Mouse (Mus musculus) midbrain, postnatal 0 days (tissue): Measurements from ENCODE around the gene Trappc3. TPM values are rescaled to one million over a fixed set of nuclear protein-coding genes. Genes with fewer than 3 reads are reported as not detected.
A peak's percentile ranks its signal among the peaks of the same experiment; 100 is the strongest.

Experiments
- ATAC-seq: fragments of 200-750 bp; cut with Nextera tagmentation; 2 replicates; pipeline ENCODE4 v1.8.0; 2017; ENCODE audit warnings: moderate number of reproducible peaks, mild to moderate bottlenecking, moderate TSS enrichment, moderate library complexity; ENCODE audit not compliant: low FRiP score
- DNase-seq: peaks from one replicate; pipeline ENCODE4 v3.0.0-alpha.2; 2015; ENCODE audit warnings: low spot score
- H3K27ac ChIP-seq: fragments of 300-500 bp; sonication (generic); 2 replicates; pipeline ENCODE4 v1.5.1; 2014; ENCODE audit warnings: low read depth, mild to moderate bottlenecking, low read length, mixed read lengths
- H3K27me3 ChIP-seq: fragments of 300-500 bp; sonication (generic); 2 replicates; pipeline ENCODE4 v1.6.1; 2014; ENCODE audit warnings: low read length, control low read depth, mixed read lengths; ENCODE audit not compliant: insufficient read depth
- H3K36me3 ChIP-seq: fragments of 300-500 bp; sonication (generic); 2 replicates; pipeline ENCODE4 v1.6.1; 2014; ENCODE audit warnings: low read length, control low read depth, mixed read lengths; ENCODE audit not compliant: insufficient read depth
- H3K4me1 ChIP-seq: fragments of 300-500 bp; sonication (generic); 2 replicates; pipeline ENCODE4 v1.6.1; 2014; ENCODE audit warnings: mild to moderate bottlenecking, control low read depth, antibody characterized with exemption, low read length, mixed read lengths; ENCODE audit not compliant: insufficient read depth
- H3K4me2 ChIP-seq: fragments of 300-500 bp; sonication (generic); 2 replicates; pipeline ENCODE4 v1.6.1; 2014; ENCODE audit warnings: low read depth, mild to moderate bottlenecking, low read length, mixed read lengths; ENCODE audit not compliant: poor library complexity, severe bottlenecking
- H3K4me3 ChIP-seq: fragments of 300-500 bp; sonication (generic); 2 replicates; pipeline ENCODE4 v1.5.1; 2014; ENCODE audit warnings: low read depth, mild to moderate bottlenecking, low read length, moderate library complexity
- H3K9ac ChIP-seq: fragments of 300-500 bp; sonication (generic); replicated peaks from 2 replicates; pipeline ENCODE4 v1.6.1; 2014; ENCODE audit warnings: mild to moderate bottlenecking, low read length, moderate library complexity, mixed read lengths; ENCODE audit not compliant: poor library complexity, severe bottlenecking
- H3K9me3 ChIP-seq: fragments of 300-500 bp; sonication (generic); 2 replicates; pipeline ENCODE4 v1.6.1; 2016; ENCODE audit warnings: low read length, control low read depth
- CTCF ChIP-seq: IDR thresholded peaks from 2 replicates; pipeline ENCODE4 v1.5.1; 2016; ENCODE audit warnings: antibody characterized with exemption, mild to moderate bottlenecking
- WGBS: fragments of 180-500 bp; shearing (Covaris S2); extraction: QIAGEN DNeasy Blood & Tissue Kit; methylation state at CpG from one replicate; pipeline ENCODE4 v1.1.7; 2014; 5-methylcytosine and 5-hydroxymethylcytosine counted together
- polyA plus RNA-seq: library from polyadenylated mRNA; unstranded; fragments of >200 nt; fragmentation: Nextera tagmentation; extraction: Ambion mirVana; gene quantifications from 2 replicates; pipeline ENCODE4 v1.2.1, GENCODE M21; 2015
- total RNA-seq: library from RNA; depleted of rRNA; stranded (reverse); fragments of >200 nt; gene quantifications from 2 replicates; pipeline ENCODE4 v1.2.3, GENCODE M21; 2014; rRNA removed

Gene Trappc3
- total and polyA plus RNA-seq, 2 experiments from 2014 or later, result 121 to 186 TPM

DNA sequence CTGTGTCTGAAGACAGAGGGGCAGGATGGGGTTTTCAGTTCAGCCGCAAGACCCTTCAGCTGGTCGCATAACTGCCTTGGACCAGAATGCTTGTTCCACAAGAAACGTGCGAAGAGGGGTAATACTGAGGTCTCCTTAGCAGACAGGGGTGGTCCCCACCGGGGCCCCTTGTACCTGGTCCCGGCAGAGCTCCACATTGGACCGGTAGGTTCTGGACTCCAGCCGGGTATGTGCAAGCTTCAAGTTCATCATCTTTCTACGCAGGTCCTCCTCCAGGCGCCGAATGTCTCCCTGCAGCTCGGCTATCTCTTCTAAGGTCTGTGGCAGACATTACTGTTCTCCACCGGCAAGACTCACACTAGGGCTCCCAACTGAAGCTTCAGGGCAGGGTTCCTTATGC, 60.5 kb downstream of the Trappc3 start:
- Histone ChIP-seq H3K4me3 (no peak overlapping the region), H3K27me3 (no peaks in the 10 kb centered on the region), H3K9ac (no peak overlapping the region), H3K27ac (no peak overlapping the region), H3K9me3 (no peaks in the 10 kb centered on the region), H3K36me3 (peaks cover 12% of the 10 kb centered on the region), H3K4me1 (peaks cover 8% of the 10 kb centered on the region; the same call in 1 of the 2 replicates), H3K4me2 (no peak overlapping the region)
- WGBS, result 97% methylated on average over 13 of the region's 13 CpGs
- no peak for ATAC-seq
- TF ChIP-seq CTCF, result no peak
- DNase-seq, result no peak

DNA sequence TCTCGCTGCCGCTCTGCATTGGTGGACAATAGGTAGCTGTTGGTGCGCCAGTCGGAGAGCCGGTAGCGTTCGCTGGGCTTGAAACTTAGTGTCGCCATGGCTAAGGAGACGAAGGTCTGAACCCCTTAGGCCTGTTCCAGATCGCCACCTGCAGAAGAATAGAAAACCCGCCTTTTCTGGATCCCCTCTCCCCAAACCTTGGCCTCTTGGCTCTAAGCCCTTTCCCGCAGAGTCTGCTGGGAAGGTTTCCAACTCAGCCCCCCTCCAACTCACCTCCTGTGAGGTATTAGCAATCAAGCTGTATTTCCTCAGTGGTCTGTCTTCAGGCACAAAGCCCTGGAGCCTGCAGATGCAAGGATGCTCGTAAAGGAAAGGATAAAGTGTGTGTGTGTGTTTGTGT, 62.7 kb downstream of the Trappc3 start:
- Histone ChIP-seq H3K27ac (no peak overlapping the region), H3K4me2 (peak overlapping the region; percentile 24), H3K4me3 (no peak overlapping the region), H3K27me3 (no peaks in the 10 kb centered on the region), H3K4me1 (peaks cover 8% of the 10 kb centered on the region; the same call in 1 of the 2 replicates), H3K36me3 (no peaks in the 10 kb centered on the region), H3K9ac (no peak overlapping the region), H3K9me3 (no peaks in the 10 kb centered on the region)
- no peak for ATAC-seq
- no peak for TF ChIP-seq CTCF
- WGBS, result 29% methylated on average over 13 of the region's 13 CpGs
- DNase-seq, result peak; percentile 19

DNA sequence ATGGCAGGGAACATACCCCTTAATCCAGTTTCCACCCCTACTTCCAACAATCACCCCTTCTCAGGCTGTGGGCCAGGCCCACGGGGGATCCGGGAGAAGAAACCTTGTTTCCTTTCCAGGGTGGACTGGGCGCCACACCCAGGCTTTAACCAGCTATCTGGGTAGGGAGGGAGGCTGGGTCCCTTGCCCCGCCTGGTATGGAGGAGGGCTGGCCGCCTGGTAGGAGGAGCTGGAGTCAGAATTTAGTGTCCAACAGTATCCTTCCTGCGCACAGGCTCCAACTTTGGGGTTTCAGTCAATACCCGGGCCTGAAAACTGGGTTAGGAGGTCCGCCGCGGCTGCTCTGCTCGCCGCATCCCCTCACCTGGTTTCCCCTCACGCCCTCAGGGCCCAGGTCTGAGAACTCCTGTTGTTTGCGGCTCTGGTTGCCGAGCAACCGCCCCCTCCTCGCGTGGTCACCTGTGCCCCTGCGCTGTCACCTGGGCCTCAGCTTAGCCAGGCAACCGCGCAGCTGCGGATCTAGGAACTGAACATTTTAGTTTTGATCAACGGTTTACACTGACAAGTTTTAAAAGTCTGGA, 63.2 kb downstream of the Trappc3 start, which contains the start of gene Tekt2:
Tekt2 (minus strand) TSS at position 408 of the 581 bp plus-strand sequence.
- Histone ChIP-seq H3K9ac (no peak within 1 kb of the TSS), H3K27ac (no peak within 1 kb of the TSS), H3K9me3 (no peaks in the 10 kb centered on the region), H3K4me2 (peak within 1 kb of the TSS; percentile 24), H3K4me3 (no peak within 1 kb of the TSS), H3K4me1 (peaks cover 6% of the 10 kb centered on the region; the same call in 1 of the 2 replicates), H3K36me3 (no peaks in the 10 kb centered on the region), H3K27me3 (no peaks in the 10 kb centered on the region)
- TF ChIP-seq CTCF, result no peak
- DNase-seq, result peak; percentile 15
- no peak for ATAC-seq
- 12% methylated on average over 23 of the region's 23 CpGs for WGBS

Other genes with a start within 250 kb of the Trappc3 start
- gene Csf3r, start 237.8 kb upstream of the Trappc3 start, total RNA-seq, result 0.24 and 2.2 TPM in 2 replicates
- 0.34 and 0.60 TPM in 2 replicates for gene Csf3r, start 237.8 kb upstream of the Trappc3 start, polyA plus RNA-seq
- 53.8 and 73.2 TPM in 2 replicates for gene Mrps15, start 215.4 kb upstream of the Trappc3 start, total RNA-seq
- 137 and 151 TPM in 2 replicates for gene Mrps15, start 215.4 kb upstream of the Trappc3 start, polyA plus RNA-seq
- gene Oscp1, start 203.8 kb upstream of the Trappc3 start, total RNA-seq, result 19.1 and 34.3 TPM in 2 replicates
- gene Oscp1, start 203.8 kb upstream of the Trappc3 start, polyA plus RNA-seq, result 47.7 and 50.2 TPM in 2 replicates
- 27.0 and 28.6 TPM in 2 replicates for gene Lsm10, start 165.7 kb upstream of the Trappc3 start, total RNA-seq
- 47.7 and 49.3 TPM in 2 replicates for gene Lsm10, start 165.7 kb upstream of the Trappc3 start, polyA plus RNA-seq
- 18.0 and 21.2 TPM in 2 replicates for gene Stk40, start 158.4 kb upstream of the Trappc3 start, total RNA-seq
- 16.9 and 17.4 TPM in 2 replicates for gene Stk40, start 158.4 kb upstream of the Trappc3 start, polyA plus RNA-seq
- gene Eva1b, start 114.6 kb upstream of the Trappc3 start, total RNA-seq, result 8.5 and 12.3 TPM in 2 replicates
- 9.1 and 10.6 TPM in 2 replicates for gene Eva1b, start 114.6 kb upstream of the Trappc3 start, polyA plus RNA-seq
- 0.19 and 2.7 TPM in 2 replicates for gene Sh3d21, start 98.8 kb upstream of the Trappc3 start, total RNA-seq
- gene Sh3d21, start 98.8 kb upstream of the Trappc3 start, polyA plus RNA-seq, result 2.6 and 2.9 TPM in 2 replicates
- 119 and 162 TPM in 2 replicates for gene Thrap3, start 59.6 kb upstream of the Trappc3 start, total RNA-seq
- gene Thrap3, start 59.6 kb upstream of the Trappc3 start, polyA plus RNA-seq, result 81.6 and 94.8 TPM in 2 replicates
- 106 and 124 TPM in 2 replicates for gene Map7d1, start 6.0 kb upstream of the Trappc3 start, total RNA-seq
- 56.9 and 61.2 TPM in 2 replicates for gene Map7d1, start 6.0 kb upstream of the Trappc3 start, polyA plus RNA-seq
- 8.3 and 11.0 TPM in 2 replicates for gene Col8a2, start 24.5 kb downstream of the Trappc3 start, total RNA-seq
- 1.3 TPM in 2 replicates for gene Col8a2, start 24.5 kb downstream of the Trappc3 start, polyA plus RNA-seq
- gene Adprhl2, start 59.4 kb downstream of the Trappc3 start, total RNA-seq, result 61.9 and 73.5 TPM in 2 replicates
- 80.6 and 84.1 TPM in 2 replicates for gene Adprhl2, start 59.4 kb downstream of the Trappc3 start, polyA plus RNA-seq
- 5.0 and 6.3 TPM in 2 replicates for gene Tekt2, start 63.4 kb downstream of the Trappc3 start, total RNA-seq
- 19.1 and 19.9 TPM in 2 replicates for gene Tekt2, start 63.4 kb downstream of the Trappc3 start, polyA plus RNA-seq
- gene Ago3, start 167.2 kb downstream of the Trappc3 start, total RNA-seq, result 9.8 and 10.6 TPM in 2 replicates
- 9.4 and 11.8 TPM in 2 replicates for gene Ago3, start 167.2 kb downstream of the Trappc3 start, polyA plus RNA-seq
- 36.3 and 49.8 TPM in 2 replicates for gene Ago1, start 206.3 kb downstream of the Trappc3 start, total RNA-seq
- gene Ago1, start 206.3 kb downstream of the Trappc3 start, polyA plus RNA-seq, result 5.0 and 6.4 TPM in 2 replicates